Mouse (Mus musculus): Measurements from ENCODE around the gene Hist1h4h.

GRCm38 (mm10) chr13:23562699-23563462 is 32.0 kb downstream of the Hist1h4h start:
- no peak for TF ChIP-seq CTCF (IDR thresholded peaks at IDR 0.05; ENCODE audit: low read depth, low read length)
- no peak for TF ChIP-seq POLR2A (IDR thresholded peaks at IDR 0.05; ENCODE audit: insufficient read depth, low read length)
- TF ChIP-seq EP300 (IDR thresholded peaks at IDR 0.05; ENCODE audit: insufficient read depth, low read depth, low read length): no peak
